Mouse (Mus musculus) G1E (cell line): ENCODE results near the gene Afdn.

Source experiments
- CTCF ChIP-seq: IDR thresholded peaks from 2 replicates; pipeline ENCODE4 v1.5.1; 2012; ENCODE audit warnings: low read depth, low read length, inconsistent platforms, mixed read lengths
- GATA1 ChIP-seq: IDR thresholded peaks from 2 replicates; pipeline ENCODE4 v1.6.1; 2012; ENCODE audit warnings: borderline replicate concordance, low read length, inconsistent platforms, mixed read lengths
- POLR2AphosphoS5 ChIP-seq: IDR thresholded peaks from 2 replicates; pipeline ENCODE4 v1.6.1; 2012; ENCODE audit warnings: low read depth, low read length, inconsistent platforms; ENCODE audit not compliant: insufficient replicate concordance
- TAL1 ChIP-seq: conservative IDR thresholded peaks from 2 replicates; pipeline ENCODE4 v1.6.1; 2012; ENCODE audit warnings: low read depth, low read length, inconsistent platforms, mixed read lengths

GRCm38 (mm10) chr17:13835876-13836275 lies 75.5 kb downstream of the Afdn start:
- TF ChIP-seq CTCF (no peak), TAL1 (no peak), POLR2AphosphoS5 (no peak), GATA1 (no peak)
